Mouse (Mus musculus) gastrocnemius, postnatal 14 days (tissue): Measurements from ENCODE around the gene Rrp9. TPM values are rescaled to one million over a fixed set of nuclear protein-coding genes. Genes with fewer than 3 reads are reported as not detected.

Experiments used
- DNase-seq: peaks from one replicate; pipeline ENCODE4 v3.0.0; 2021; ENCODE audit warnings: mixed read lengths
- intact Hi-C: fragments of 180-260 bp; cut with DNase I; formaldehyde crosslinking; loops from one replicate; pipeline ENCODE4 v1.15.1; 2025; ENCODE audit warnings: low total_unique reads
- total RNA-seq, 2 experiments: library from RNA; stranded (reverse); gene quantifications; 2 replicates each; pipeline ENCODE4 v1.2.3; 2021

Gene Rrp9
- total RNA-seq, 2 experiments from 2014 or later: 12.6 to 18.4 TPM

DNA sequence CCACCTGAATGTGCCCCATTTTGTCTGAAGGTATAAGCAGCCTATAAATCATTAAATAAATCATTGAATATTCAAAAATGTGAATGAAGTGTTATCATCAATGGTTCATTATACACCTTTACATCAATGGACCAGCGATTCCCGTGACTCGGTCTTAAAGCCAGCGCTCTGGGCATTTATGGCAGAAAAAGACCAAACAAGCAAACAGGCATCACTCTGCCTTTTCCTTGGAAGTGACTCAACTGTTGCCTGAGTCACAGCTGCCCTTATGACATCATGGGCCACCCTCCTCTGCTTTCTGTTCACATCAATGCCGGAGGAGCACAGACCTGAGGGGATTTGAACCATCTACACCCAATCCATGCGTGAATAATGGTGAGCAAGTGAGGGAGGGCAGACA, 23.9 kb downstream of the Rrp9 start, which contains the start of gene Iqcf1:
TSS of gene Iqcf1 (plus strand) at position 301 of the 400 bp plus-strand sequence.
- intact Hi-C loops: no loop called here
- no peak for DNase-seq

- intact Hi-C loops: no loop called here
- no peak for DNase-seq
Observed at GRCm38 (mm10) chr9:106501846-106502245, 26.1 kb downstream of the Rrp9 start.

- intact Hi-C loops: no loop called here
- no peak for DNase-seq
Observed at GRCm38 (mm10) chr9:106504246-106504645, 28.5 kb downstream of the Rrp9 start.

GRCm38 (mm10) chr9:106509356-106509755, 33.6 kb downstream of the Rrp9 start:
- intact Hi-C loops: no loop called here
- DNase-seq: no peak

GRCm38 (mm10) chr9:106512729-106513450, 37.1 kb downstream of the Rrp9 start:
- intact Hi-C loops: no loop called here
- no peak for DNase-seq

DNA sequence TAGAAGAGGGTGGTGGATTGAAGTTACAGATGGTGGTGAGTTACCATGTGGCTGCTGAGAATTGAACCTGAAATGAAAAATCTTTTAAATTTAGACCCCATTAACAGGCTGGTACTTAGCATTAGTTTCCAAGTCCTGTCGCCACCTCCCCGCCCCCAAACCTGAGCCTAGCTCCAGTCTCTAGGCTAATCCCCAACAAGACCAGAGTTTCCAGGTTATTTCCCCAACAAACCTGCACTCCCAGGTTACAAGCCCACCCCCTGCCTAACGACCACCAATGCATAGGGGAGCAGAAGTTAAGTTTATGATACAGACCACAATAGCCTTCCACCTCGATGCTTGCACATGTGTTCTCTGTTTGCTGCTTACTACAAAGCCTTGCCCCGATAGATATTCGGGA, 37.8 kb downstream of the Rrp9 start:
- DNase-seq: no peak
- intact Hi-C loops: no loop called here

DNA sequence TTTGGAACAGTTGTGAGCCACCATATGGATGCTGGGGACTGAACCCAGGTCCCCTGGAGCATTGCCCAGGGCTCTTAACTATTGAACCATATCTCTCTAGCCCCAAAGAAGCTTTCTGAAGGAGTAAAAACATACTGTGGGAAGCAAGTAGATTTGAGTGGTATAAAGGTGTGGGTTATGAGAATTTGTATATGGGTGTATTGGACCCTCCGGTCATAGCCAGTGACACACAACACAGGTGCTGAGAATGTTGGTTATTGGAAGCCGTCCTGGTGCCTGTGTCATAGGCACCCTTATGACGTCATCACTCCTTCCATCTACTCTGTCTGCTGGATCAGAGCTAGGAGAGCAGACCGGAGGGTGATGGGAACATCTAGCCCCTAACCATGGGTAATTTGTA, 38.5 kb downstream of the Rrp9 start, which contains the start of gene Iqcf5:
TSS of gene Iqcf5 (plus strand) at position 301 of the 400 bp plus-strand sequence.
- intact Hi-C loops: no loop called here
- no peak for DNase-seq

GRCm38 (mm10) chr9:106519433-106519832, 43.7 kb downstream of the Rrp9 start:
- intact Hi-C loops: no loop called here
- no peak for DNase-seq

GRCm38 (mm10) chr9:106519909-106520308, 44.1 kb downstream of the Rrp9 start:
- intact Hi-C loops: no loop called here
- DNase-seq: no peak

DNA sequence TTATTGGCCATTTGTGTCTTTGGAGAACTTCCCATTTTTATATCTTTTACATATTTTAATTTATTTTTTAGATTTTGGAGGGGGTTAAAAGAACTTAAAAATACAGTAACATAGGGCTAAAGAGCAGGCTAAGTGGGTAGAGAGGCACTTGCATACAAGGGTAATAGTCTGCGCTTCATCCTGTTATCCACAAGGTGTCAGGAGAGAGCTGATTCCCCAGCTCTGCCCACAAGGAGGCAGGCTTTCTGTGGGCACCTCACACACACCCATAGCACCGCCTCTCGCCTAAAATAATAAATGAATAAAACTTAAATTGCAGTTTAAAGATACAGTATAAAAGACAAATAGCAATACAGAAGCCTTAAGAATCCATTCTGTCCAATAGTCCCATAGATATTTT, 56.1 kb downstream of the Rrp9 start:
- no peak for DNase-seq
- intact Hi-C loops: no loop called here

DNA sequence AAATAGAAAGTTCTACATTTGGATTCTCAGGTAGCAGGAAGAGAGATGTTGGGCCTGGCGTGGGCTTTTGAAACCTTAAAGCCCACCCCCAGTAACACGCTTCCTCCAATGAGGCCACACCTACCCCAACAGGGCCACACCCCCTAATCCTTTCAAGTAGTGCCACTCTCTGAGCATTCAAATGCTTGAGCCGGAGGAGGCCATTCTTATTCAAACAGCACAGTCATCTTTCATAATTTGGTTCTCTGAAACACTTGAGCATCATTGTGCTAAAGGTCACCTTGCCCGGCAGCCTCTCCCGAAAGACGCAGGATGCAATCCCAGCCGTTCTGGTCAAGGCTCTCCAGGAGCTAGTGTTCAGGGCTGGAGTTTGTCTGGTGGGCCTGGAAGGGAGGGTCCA, 58.5 kb downstream of the Rrp9 start:
- no peak for DNase-seq
- intact Hi-C loops: no loop called here

DNA sequence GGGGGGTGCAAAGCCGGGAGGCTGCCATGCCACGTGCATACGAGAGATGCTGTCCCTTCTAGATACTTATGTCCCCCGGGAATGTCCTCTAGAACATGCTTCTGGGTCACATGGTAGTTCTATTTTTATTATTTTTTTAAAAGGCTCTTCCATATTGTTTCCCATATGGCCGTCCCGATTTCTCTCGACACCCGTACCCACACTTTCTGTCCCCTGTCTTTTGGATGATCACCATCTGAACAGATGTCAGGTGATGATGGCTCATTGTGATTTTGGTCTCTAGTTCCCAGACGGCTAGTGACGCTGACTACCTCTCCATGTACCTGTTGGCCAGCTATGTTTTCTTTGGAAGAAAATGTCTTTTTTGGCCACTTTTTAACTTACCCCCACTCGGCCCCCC, 59.2 kb downstream of the Rrp9 start:
- no peak for DNase-seq
- intact Hi-C loops: no loop called here

Other genes starting within 250 kb of the Rrp9 start
- gene Alas1, start 227.3 kb upstream of the Rrp9 start, total RNA-seq: 100 to 1,000 TPM; 189 to 234 TPM
- gene Poc1a, start 194.9 kb upstream of the Rrp9 start, total RNA-seq: 1 to 10 TPM; 1.8 to 2.5 TPM
- 10 to 100 TPM; 13.9 to 17.6 TPM for gene Dusp7, start 107.3 kb upstream of the Rrp9 start, total RNA-seq
- gene Rpl29, start 46.5 kb upstream of the Rrp9 start, total RNA-seq: 100 to 1,000 TPM; 350 to 424 TPM
- 10 to 100 TPM in 1 of 2 experiments, 1 to 10 TPM in 1; 8.4 to 10.9 TPM for gene Acy1, start 37.6 kb upstream of the Rrp9 start, total RNA-seq
- gene Abhd14b, start 28.5 kb upstream of the Rrp9 start, total RNA-seq: 1 to 10 TPM; 4.6 to 6.5 TPM
- gene Abhd14a, start 28.3 kb upstream of the Rrp9 start, total RNA-seq: 10 to 100 TPM; 13.3 to 16.0 TPM
- gene Pcbp4, start 22.7 kb upstream of the Rrp9 start, total RNA-seq: 10 to 100 TPM; 47.6 to 48.7 TPM
- under 1 TPM; 0.16 to 0.33 TPM for gene Gpr62, start 10.0 kb upstream of the Rrp9 start, total RNA-seq
- 10 to 100 TPM; 64.1 to 76.2 TPM for gene Parp3, start 986 bp downstream of the Rrp9 start, total RNA-seq
- gene Iqcf1, start 24.0 kb downstream of the Rrp9 start, total RNA-seq: not detected
- not detected for gene Iqcf5, start 38.6 kb downstream of the Rrp9 start, total RNA-seq
- not detected for gene Iqcf3, start 85.7 kb downstream of the Rrp9 start, total RNA-seq
- gene Iqcf4, start 95.0 kb downstream of the Rrp9 start, total RNA-seq: not detected
- gene Iqcf6, start 150.6 kb downstream of the Rrp9 start, total RNA-seq: not detected
- not detected for gene Grm2, start 180.1 kb downstream of the Rrp9 start, total RNA-seq
- gene Tex264, start 210.0 kb downstream of the Rrp9 start, total RNA-seq: 10 to 100 TPM; 17.3 to 20.6 TPM